Mouse (Mus musculus): Measurements from ENCODE around the gene Lpcat3. TPM values are rescaled to one million over a fixed set of nuclear protein-coding genes. Genes with fewer than 3 reads are reported as not detected.

Lpcat3 gene
- polyA plus RNA-seq, 1 experiment from 2014 or later = 49.9 TPM

- H3K9ac ChIP-seq = no peak overlapping the region
- 52% methylated on average over 19 of the region's 19 CpGs for WGBS
Measured at GRCm38 (mm10) chr6:124732476-124733370, 69.9 kb downstream of the Lpcat3 start.

DNA sequence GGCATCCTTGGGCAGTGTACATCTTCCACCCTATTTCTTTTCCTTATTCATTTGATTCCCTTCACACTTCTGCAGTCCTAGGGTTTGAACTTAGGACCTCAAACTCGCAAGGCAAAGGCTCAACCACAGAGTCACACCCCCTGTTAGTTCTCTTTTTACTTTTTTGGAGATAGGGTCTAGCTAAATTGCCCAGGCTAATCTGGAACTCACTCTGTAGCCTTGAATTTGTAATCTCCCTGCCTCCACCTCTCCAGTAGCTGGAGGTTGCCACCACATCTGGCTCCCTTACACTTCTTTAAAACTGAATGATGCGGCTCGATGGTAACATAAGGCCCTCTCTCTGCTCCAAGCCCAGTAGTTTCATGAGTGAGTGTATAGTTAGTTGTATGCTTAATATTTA is 71.6 kb downstream of the Lpcat3 start:
- no peak overlapping the region for H3K9ac ChIP-seq
- H3K4me2 ChIP-seq = no peak overlapping the region
- H3K27ac ChIP-seq (replicated peaks) = no peak overlapping the region
- no peak overlapping the region for H3K4me3 ChIP-seq
- 90% methylated on average over 3 of the region's 3 CpGs for WGBS
- ATAC-seq (ENCODE audit: low FRiP score, low read depth) = no peak
- no peaks in the 10 kb centered on the region for H3K36me3 ChIP-seq
- H3K9me3 ChIP-seq = no peaks in the 10 kb centered on the region
- no peaks in the 10 kb centered on the region for H3K27me3 ChIP-seq
- peaks cover 10% of the 10 kb centered on the region for H3K4me1 ChIP-seq (replicated peaks)

More at GRCm38 (mm10) chr6:124732476-124733370, 69.9 kb downstream of the Lpcat3 start:
- Histone ChIP-seq H3K27me3 (no peaks in the 10 kb centered on the region), H3K4me1 (replicated peaks) (no peaks in the 10 kb centered on the region), H3K4me3 (no peak overlapping the region), H3K9me3 (no peaks in the 10 kb centered on the region), H3K27ac (replicated peaks) (no peak overlapping the region), H3K4me2 (no peak overlapping the region), H3K36me3 (no peaks in the 10 kb centered on the region)
- ATAC-seq (ENCODE audit: low FRiP score, low read depth) = no peak

GRCm38 (mm10) chr6:124737040-124737439 is 74.2 kb downstream of the Lpcat3 start:
- Histone ChIP-seq H3K27me3 (no peaks in the 10 kb centered on the region), H3K4me2 (no peak overlapping the region), H3K36me3 (no peaks in the 10 kb centered on the region), H3K9me3 (no peaks in the 10 kb centered on the region), H3K9ac (no peak overlapping the region), H3K4me1 (replicated peaks) (peaks cover 24% of the 10 kb centered on the region), H3K27ac (replicated peaks) (no peak overlapping the region), H3K4me3 (no peak overlapping the region)
- ATAC-seq (ENCODE audit: low FRiP score, low read depth) = no peak
- 92% methylated on average over 11 of the region's 11 CpGs for WGBS

GRCm38 (mm10) chr6:124738511-124739023 is 75.7 kb downstream of the Lpcat3 start, which contains the start of gene Ptpn6:
Ptpn6 (minus strand) TSS chr6:124738714.
- no peak within 1 kb of the TSS for H3K4me3 ChIP-seq
- peaks cover 13% of the 10 kb centered on the region for H3K36me3 ChIP-seq
- ATAC-seq (ENCODE audit: low FRiP score, low read depth) = no peak
- peak within 1 kb of the TSS; percentile 99 for H3K27ac ChIP-seq (replicated peaks)
- 42% methylated on average over 15 of the region's 15 CpGs for WGBS
- H3K9me3 ChIP-seq = no peaks in the 10 kb centered on the region
- 0 out of 2 replicates have a peak within 1 kb of the TSS, but pooled peaks have one; percentile 8 for H3K9ac ChIP-seq
- H3K4me2 ChIP-seq = peak within 1 kb of the TSS; percentile 87
- no peaks in the 10 kb centered on the region for H3K27me3 ChIP-seq
- H3K4me1 ChIP-seq (replicated peaks) = peaks cover 28% of the 10 kb centered on the region

DNA sequence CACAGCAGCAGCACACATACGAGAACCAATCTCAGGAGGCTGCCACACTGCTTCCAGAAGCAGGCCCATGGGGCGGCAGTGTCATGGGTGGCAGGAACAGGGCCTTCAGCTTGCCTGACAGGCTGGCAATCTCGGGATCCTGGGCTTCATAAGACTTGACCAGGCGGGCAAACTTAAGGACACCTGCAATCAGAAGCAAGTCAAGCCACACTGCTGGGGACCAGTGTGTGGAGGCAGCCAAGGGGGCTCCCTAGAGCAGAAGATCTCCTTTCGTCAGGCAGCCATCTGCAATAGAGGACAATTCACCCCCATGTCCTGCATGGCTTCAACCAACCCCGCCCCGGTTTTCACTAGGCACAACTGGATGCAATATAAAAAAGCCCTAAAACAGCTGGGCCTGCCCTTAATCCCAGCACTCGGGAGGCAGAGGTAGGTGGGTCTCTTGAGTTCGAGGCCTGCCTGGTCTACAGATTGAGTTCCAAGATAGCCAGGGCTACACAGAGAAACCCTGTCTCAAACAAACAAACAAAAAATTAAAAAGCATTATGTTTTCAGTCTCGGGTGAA is 76.5 kb downstream of the Lpcat3 start:
- Histone ChIP-seq H3K9me3 (no peaks in the 10 kb centered on the region), H3K4me3 (no peak overlapping the region), H3K4me2 (peak overlapping the region; percentile 87), H3K27me3 (no peaks in the 10 kb centered on the region), H3K9ac (0 out of 2 replicates have a peak overlapping the region, but pooled peaks have one; percentile 8), H3K36me3 (peaks cover 20% of the 10 kb centered on the region), H3K4me1 (replicated peaks) (peaks cover 28% of the 10 kb centered on the region), H3K27ac (replicated peaks) (peak overlapping the region; percentile 99)
- no peak for ATAC-seq (ENCODE audit: low FRiP score, low read depth)
- WGBS = 82% methylated on average over 10 of the region's 10 CpGs

DNA sequence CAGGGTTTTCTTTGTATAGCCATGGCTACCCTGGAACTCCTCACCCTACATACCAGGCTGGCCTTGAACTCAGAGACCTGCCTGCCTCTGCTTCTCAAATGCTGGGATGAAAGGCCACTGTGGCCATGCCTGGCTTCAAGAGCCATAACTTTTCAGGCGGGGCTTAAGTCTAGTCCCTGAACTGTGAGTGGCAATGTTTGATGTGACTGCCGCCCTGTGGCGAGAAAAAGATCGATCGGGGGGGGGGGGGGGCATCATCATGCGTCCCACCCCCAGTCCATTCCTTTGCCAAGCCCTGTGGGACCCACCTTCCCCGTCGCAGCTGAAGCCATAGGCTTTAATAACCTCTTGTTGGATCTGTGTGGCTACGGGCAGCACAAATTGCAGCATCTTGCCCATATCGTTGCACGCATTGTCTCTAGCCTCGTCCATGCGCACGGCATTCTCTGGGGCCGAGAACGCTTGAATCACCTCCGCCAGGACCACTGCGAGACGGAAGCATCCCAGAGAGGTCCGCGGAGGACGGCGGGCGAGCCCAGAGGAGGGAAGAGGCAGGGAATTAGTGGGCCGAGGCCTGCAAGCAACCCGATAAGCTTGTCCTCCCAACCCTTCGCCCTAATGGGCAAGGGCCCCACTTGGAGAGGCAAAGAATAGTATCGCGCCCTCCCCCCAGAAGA is 77.5 kb downstream of the Lpcat3 start:
- peak overlapping the region; percentile 99 for H3K27ac ChIP-seq (replicated peaks)
- H3K4me1 ChIP-seq (replicated peaks) = peaks cover 34% of the 10 kb centered on the region
- WGBS = under 1% methylated on average over 29 of the region's 29 CpGs
- no peaks in the 10 kb centered on the region for H3K27me3 ChIP-seq
- peak overlapping the region; percentile 87 for H3K4me2 ChIP-seq
- H3K36me3 ChIP-seq = peaks cover 26% of the 10 kb centered on the region
- peak overlapping the region; percentile 69 for H3K4me3 ChIP-seq
- peak; percentile 11 for ATAC-seq (ENCODE audit: low FRiP score, low read depth)
- H3K9ac ChIP-seq = peak overlapping the region; percentile 97
- H3K9me3 ChIP-seq = no peaks in the 10 kb centered on the region

DNA sequence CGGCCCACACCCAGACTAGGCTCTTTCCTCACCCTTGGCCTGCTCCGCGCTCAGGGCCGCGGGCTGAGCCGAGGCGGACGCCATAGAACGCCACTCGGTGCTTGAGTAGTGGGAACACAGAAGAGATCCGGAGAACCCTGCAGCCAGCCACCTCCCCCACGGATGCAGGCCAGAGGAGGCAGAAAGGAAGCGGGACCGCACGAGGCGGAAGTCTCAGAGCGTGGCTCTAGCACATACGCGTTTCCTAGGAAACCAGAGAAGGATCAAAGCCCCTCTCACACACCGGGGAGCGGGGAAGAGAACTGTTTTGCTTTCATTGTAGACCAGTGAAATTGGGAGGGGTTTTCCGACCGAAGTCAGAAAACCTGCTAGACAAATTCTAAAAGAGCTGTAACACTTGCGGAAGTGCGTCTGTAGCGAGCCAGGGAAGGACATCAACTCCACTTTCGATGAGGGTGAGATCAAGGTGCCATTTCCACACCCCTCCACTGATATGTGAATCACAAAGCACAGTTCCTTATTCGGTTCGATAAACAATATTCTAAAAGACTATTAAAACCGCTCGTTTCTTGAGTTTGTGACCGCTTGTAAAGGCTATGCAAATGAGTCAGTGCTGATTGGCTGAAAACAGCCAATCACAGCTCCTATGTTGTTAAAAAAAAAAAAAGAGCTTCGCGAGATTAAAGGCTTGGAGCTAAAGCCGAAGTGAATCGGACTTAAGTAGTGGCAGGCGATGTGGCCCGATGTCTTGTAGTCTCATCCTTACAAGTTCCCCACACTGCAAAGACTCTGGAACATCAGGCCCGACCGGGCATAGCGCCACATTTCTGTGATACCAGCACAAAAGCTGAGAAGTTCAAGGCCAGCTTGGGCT is 78.3 kb downstream of the Lpcat3 start, which contains the start of gene Grcc10:
Grcc10 (minus strand) TSS at position 487 of the 874 bp plus-strand sequence.
- peak within 1 kb of the TSS; percentile 87 for H3K4me2 ChIP-seq
- H3K36me3 ChIP-seq = peaks cover 26% of the 10 kb centered on the region
- H3K27me3 ChIP-seq = no peaks in the 10 kb centered on the region
- H3K27ac ChIP-seq (replicated peaks) = peak within 1 kb of the TSS; percentile 99
- H3K4me3 ChIP-seq = peak within 1 kb of the TSS; percentile 69
- H3K9ac ChIP-seq = peak within 1 kb of the TSS; percentile 97
- H3K4me1 ChIP-seq (replicated peaks) = peaks cover 39% of the 10 kb centered on the region
- H3K9me3 ChIP-seq = no peaks in the 10 kb centered on the region
- peak; percentile 81 for ATAC-seq (ENCODE audit: low FRiP score, low read depth)
- under 1% methylated on average over 41 of the region's 41 CpGs for WGBS

GRCm38 (mm10) chr6:124741842-124742241 is 79.0 kb downstream of the Lpcat3 start:
- Histone ChIP-seq H3K36me3 (peaks cover 26% of the 10 kb centered on the region), H3K4me3 (peak overlapping the region; percentile 69), H3K4me2 (peak overlapping the region; percentile 87), H3K27me3 (no peaks in the 10 kb centered on the region), H3K4me1 (replicated peaks) (peaks cover 46% of the 10 kb centered on the region), H3K9ac (peak overlapping the region; percentile 97), H3K27ac (replicated peaks) (peak overlapping the region; percentile 99), H3K9me3 (no peaks in the 10 kb centered on the region)
- ATAC-seq (ENCODE audit: low FRiP score, low read depth) = no peak
- WGBS = 71% methylated on average over 3 of the region's 3 CpGs

GRCm38 (mm10) chr6:124742839-124743514 is 80.2 kb downstream of the Lpcat3 start:
- Histone ChIP-seq H3K4me1 (replicated peaks) (peaks cover 46% of the 10 kb centered on the region), H3K27me3 (no peaks in the 10 kb centered on the region), H3K9ac (no peak overlapping the region), H3K27ac (replicated peaks) (0 out of 2 replicates have a peak overlapping the region, but pooled peaks have one; percentile 1), H3K36me3 (peaks cover 35% of the 10 kb centered on the region), H3K4me3 (no peak overlapping the region), H3K9me3 (no peaks in the 10 kb centered on the region), H3K4me2 (no peak overlapping the region)
- ATAC-seq (ENCODE audit: low FRiP score, low read depth) = no peak
- WGBS = 90% methylated on average over 15 of the region's 15 CpGs

DNA sequence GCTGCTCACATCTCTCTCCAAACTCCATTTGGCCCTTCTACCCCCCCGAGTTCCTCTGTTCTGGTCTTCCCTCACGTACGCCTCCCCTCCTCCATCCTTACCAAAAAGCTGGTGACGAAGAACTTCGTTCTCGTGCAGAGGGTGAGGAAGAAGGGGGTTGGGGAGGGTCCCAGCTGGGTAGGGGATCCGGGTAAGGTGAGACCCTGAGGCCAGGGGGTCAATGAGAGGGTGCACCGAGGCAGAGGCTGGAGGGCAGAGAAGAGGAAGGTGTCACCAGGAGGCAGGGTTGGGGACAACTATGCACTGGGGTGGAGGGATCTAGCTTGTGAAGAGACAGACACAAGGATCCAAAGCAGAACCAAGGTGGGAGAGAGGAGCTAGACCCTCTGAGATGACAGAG is 80.8 kb downstream of the Lpcat3 start:
- peaks cover 42% of the 10 kb centered on the region for H3K36me3 ChIP-seq
- peaks cover 44% of the 10 kb centered on the region for H3K4me1 ChIP-seq (replicated peaks)
- H3K4me3 ChIP-seq = no peak overlapping the region
- H3K4me2 ChIP-seq = no peak overlapping the region
- H3K27me3 ChIP-seq = no peaks in the 10 kb centered on the region
- H3K9me3 ChIP-seq = no peaks in the 10 kb centered on the region
- H3K9ac ChIP-seq = no peak overlapping the region
- WGBS = 92% methylated on average over 8 of the region's 8 CpGs
- no peak overlapping the region for H3K27ac ChIP-seq (replicated peaks)
- ATAC-seq (ENCODE audit: low FRiP score, low read depth) = no peak
